Mouse (Mus musculus): Measurements from ENCODE around the gene Dnajc2. TPM values are rescaled to one million over a fixed set of nuclear protein-coding genes. Genes with fewer than 3 reads are reported as not detected.
"Not testable (repeated sequence)": the region's sequence is repeated elsewhere in the genome, so short reads cannot be mapped to it uniquely, and the experiment has no call there.

Dnajc2 gene
- polyA plus RNA-seq, 1 experiment from 2014 or later: 51.8 TPM

GRCm38 (mm10) chr5:21724427-21724826, 60.6 kb downstream of the Dnajc2 start:
- H3K4me2 ChIP-seq (replicated peaks): no peak overlapping the region
- H3K36me3 ChIP-seq: no peaks in the 10 kb centered on the region
- H3K27me3 ChIP-seq: no peaks in the 10 kb centered on the region
- no peak overlapping the region for H3K4me3 ChIP-seq (replicated peaks)
- peaks cover 4% of the 10 kb centered on the region; the same call in 1 of the 2 replicates for H3K4me1 ChIP-seq
- H3K27ac ChIP-seq (replicated peaks): peak overlapping the region; percentile 68
- ATAC-seq (ENCODE audit: insufficient number of reproducible peaks, low FRiP score, low TSS enrichment, low read depth): no peak
- WGBS: 35% methylated on average over 1 of the region's 1 CpGs
- no peak overlapping the region for H3K9ac ChIP-seq
- no peaks in the 10 kb centered on the region for H3K9me3 ChIP-seq (replicated peaks)

GRCm38 (mm10) chr5:21719209-21719608, 65.8 kb downstream of the Dnajc2 start:
- H3K4me2 ChIP-seq (replicated peaks): no peak overlapping the region
- no peak overlapping the region for H3K27ac ChIP-seq (replicated peaks)
- H3K4me3 ChIP-seq (replicated peaks): no peak overlapping the region
- H3K9ac ChIP-seq: no peak overlapping the region
- no peaks in the 10 kb centered on the region for H3K27me3 ChIP-seq
- no peak for ATAC-seq (ENCODE audit: insufficient number of reproducible peaks, low FRiP score, low TSS enrichment, low read depth)
- WGBS: 87% methylated on average over 2 of the region's 2 CpGs
- H3K4me1 ChIP-seq: no peaks in the 10 kb centered on the region
- H3K9me3 ChIP-seq (replicated peaks): no peaks in the 10 kb centered on the region
- no peaks in the 10 kb centered on the region for H3K36me3 ChIP-seq

GRCm38 (mm10) chr5:21718546-21718945, 66.5 kb downstream of the Dnajc2 start:
- Histone ChIP-seq H3K4me3 (replicated peaks) (no peak overlapping the region), H3K27me3 (no peaks in the 10 kb centered on the region), H3K36me3 (no peaks in the 10 kb centered on the region)

GRCm38 (mm10) chr5:21717165-21717715, 67.8 kb downstream of the Dnajc2 start:
- no peaks in the 10 kb centered on the region for H3K27me3 ChIP-seq
- no peaks in the 10 kb centered on the region for H3K36me3 ChIP-seq
- no peaks in the 10 kb centered on the region for H3K4me1 ChIP-seq
- WGBS: 84% methylated on average over 10 of the region's 10 CpGs
- H3K4me2 ChIP-seq (replicated peaks): no peak overlapping the region
- no peak overlapping the region for H3K4me3 ChIP-seq (replicated peaks)
- H3K9me3 ChIP-seq (replicated peaks): no peaks in the 10 kb centered on the region
- H3K9ac ChIP-seq: no peak overlapping the region
- no peak overlapping the region for H3K27ac ChIP-seq (replicated peaks)
- ATAC-seq (ENCODE audit: insufficient number of reproducible peaks, low FRiP score, low TSS enrichment, low read depth): no peak

More at GRCm38 (mm10) chr5:21718546-21718945, 66.5 kb downstream of the Dnajc2 start:
- Histone ChIP-seq H3K4me2 (replicated peaks) (no peak overlapping the region), H3K4me1 (no peaks in the 10 kb centered on the region), H3K9me3 (replicated peaks) (no peaks in the 10 kb centered on the region), H3K27ac (replicated peaks) (no peak overlapping the region), H3K9ac (no peak overlapping the region)
- WGBS: 90% methylated on average over 5 of the region's 5 CpGs
- ATAC-seq (ENCODE audit: insufficient number of reproducible peaks, low FRiP score, low TSS enrichment, low read depth): no peak

- no peak for ATAC-seq (ENCODE audit: insufficient number of reproducible peaks, low FRiP score, low TSS enrichment, low read depth)
- Histone ChIP-seq H3K4me3 (replicated peaks) (no peak overlapping the region), H3K9me3 (replicated peaks) (no peaks in the 10 kb centered on the region), H3K4me2 (replicated peaks) (no peak overlapping the region), H3K36me3 (no peaks in the 10 kb centered on the region), H3K4me1 (no peaks in the 10 kb centered on the region), H3K27ac (replicated peaks) (no peak overlapping the region), H3K9ac (no peak overlapping the region), H3K27me3 (no peaks in the 10 kb centered on the region)
- WGBS: 93% methylated on average over 4 of the region's 4 CpGs
These were observed 70.6 kb downstream of the Dnajc2 start for GRCm38 (mm10) chr5:21714447-21714846.

- H3K4me3 ChIP-seq (replicated peaks): no peak overlapping the region
- 72% methylated on average over 13 of the region's 13 CpGs for WGBS
These were observed 72.8 kb downstream of the Dnajc2 start for GRCm38 (mm10) chr5:21712127-21712715.

GRCm38 (mm10) chr5:21708011-21708410, 77.0 kb downstream of the Dnajc2 start:
- not testable (repeated sequence) for ATAC-seq (ENCODE audit: insufficient number of reproducible peaks, low FRiP score, low TSS enrichment, low read depth); H3K36me3 ChIP-seq; H3K9ac ChIP-seq; H3K9me3 ChIP-seq (replicated peaks); H3K27ac ChIP-seq (replicated peaks); H3K4me1 ChIP-seq; H3K27me3 ChIP-seq; H3K4me2 ChIP-seq (replicated peaks); H3K4me3 ChIP-seq (replicated peaks)
- 83% methylated on average over 8 of the region's 8 CpGs for WGBS

More at GRCm38 (mm10) chr5:21712127-21712715, 72.8 kb downstream of the Dnajc2 start:
- Histone ChIP-seq H3K9me3 (replicated peaks) (no peaks in the 10 kb centered on the region), H3K9ac (no peak overlapping the region), H3K4me2 (replicated peaks) (no peak overlapping the region), H3K36me3 (no peaks in the 10 kb centered on the region), H3K27ac (replicated peaks) (no peak overlapping the region), H3K27me3 (no peaks in the 10 kb centered on the region), H3K4me1 (no peaks in the 10 kb centered on the region)
- ATAC-seq (ENCODE audit: insufficient number of reproducible peaks, low FRiP score, low TSS enrichment, low read depth): no peak

Other genes with a start within 250 kb of the Dnajc2 start
- 131 and 134 TPM in 2 replicates for gene Lrrc17, start 241.7 kb downstream of the Dnajc2 start, polyA plus RNA-seq (2015; fragmentation: Nextera tagmentation; extraction: Ambion mirVana)
- 0.46 and 0.87 TPM in 2 replicates for gene Fbxl13, start 139.6 kb downstream of the Dnajc2 start, polyA plus RNA-seq (2015; fragmentation: Nextera tagmentation; extraction: Ambion mirVana)
- gene Armc10, start 139.4 kb downstream of the Dnajc2 start, polyA plus RNA-seq (2015; fragmentation: Nextera tagmentation; extraction: Ambion mirVana): 32.8 and 36.9 TPM in 2 replicates
- gene Napepld, start 83.9 kb downstream of the Dnajc2 start, polyA plus RNA-seq (2015; fragmentation: Nextera tagmentation; extraction: Ambion mirVana): 2.2 and 2.8 TPM in 2 replicates
- 72.2 and 74.6 TPM in 2 replicates for gene Pmpcb, start 48.1 kb downstream of the Dnajc2 start, polyA plus RNA-seq (2015; fragmentation: Nextera tagmentation; extraction: Ambion mirVana)
- gene Psmc2, start within 50 bp of the Dnajc2 start, polyA plus RNA-seq (2015; fragmentation: Nextera tagmentation; extraction: Ambion mirVana): 166 and 171 TPM in 2 replicates
- not detected in 2 replicates for gene Slc26a5, start 80.4 kb upstream of the Dnajc2 start, polyA plus RNA-seq (2015; fragmentation: Nextera tagmentation; extraction: Ambion mirVana)

All from embryonic facial prominence, embryonic 15.5 days (tissue).